Mouse (Mus musculus) olfactory bulb, adult 2 months (tissue): ENCODE measurements at regions not wholly inside any gene's neighbourhood (a gene's known extent, or its start where the extent isn't known, plus 50 kb on each side); places are given as distances from the start of the nearest gene placed in this dataset.

Source experiments
- CTCF ChIP-seq: fragments of 200-500 bp; IDR thresholded peaks from 2 replicates; pipeline ENCODE4 v1.5.1; 2012; ENCODE audit warnings: low read depth, mild to moderate bottlenecking, low read length, moderate library complexity; ENCODE audit not compliant: insufficient read depth
- POLR2A ChIP-seq: fragments of 200-500 bp; IDR thresholded peaks from 2 replicates; pipeline ENCODE4 v1.6.1; 2012; ENCODE audit warnings: mild to moderate bottlenecking, low read depth, low read length, moderate library complexity; ENCODE audit not compliant: insufficient read depth

GRCm38 (mm10) chr13:73019181-73019580, 241.1 kb upstream of the Irx4 start:
- TF ChIP-seq CTCF (no peak), POLR2A (no peak)
